In genomic region chr5:117268749-117269148, GRCm38 (mm10) we compare ENCODE assay signal across 22 mouse cellular contexts. TPM values are rescaled to one million over a fixed set of nuclear protein-coding genes. Genes with fewer than 3 reads are reported as not detected.
DNase-seq lines count a peak whose midpoint lies in the region; ATAC-seq and TF ChIP-seq lines count a peak whose summit lies in the region.
"Had no signal": no experiment of that assay in that cellular context is flagged by ENCODE, and none has a peak within 500 bp of the region (broad histone marks: within the 10 kb centered on the region; RNA-seq: fewer than 3 reads in every experiment).

No protein-coding gene starts in this region.

- no peak for TF ChIP-seq POLR2A in cerebellum, adult 2 months (IDR thresholded peaks at IDR 0.05; ENCODE audit: borderline replicate concordance, insufficient read depth, low read length)

- WGBS in cerebellum, adult 2 months: 30% methylated on average over 5 of the region's 5 CpGs
- 45% methylated on average over 5 of the region's 5 CpGs for WGBS in hindbrain, postnatal 0 days
- 45% methylated on average over 5 of the region's 5 CpGs for WGBS in hindbrain, embryonic 12.5 days

- ATAC-seq in hindbrain, postnatal 0 days: no peak
- no peak for ATAC-seq in hindbrain, embryonic 12.5 days (ENCODE audit: low FRiP score)
- ATAC-seq: forebrain, embryonic 14.5 days; Patski had no signal

- no peak overlapping the region for H3K4me2 ChIP-seq in hindbrain, postnatal 0 days (ENCODE audit: low read depth, low read length)
- H3K4me2 ChIP-seq in hindbrain, embryonic 12.5 days (replicated peaks): no peak overlapping the region
- H3K4me2 ChIP-seq: embryonic facial prominence, embryonic 15.5 days; heart, embryonic 13.5 days; hindbrain, embryonic 13.5 days had no signal

- H3K4me3 ChIP-seq in cerebellum, adult 2 months (replicated peaks; ENCODE audit: insufficient read depth, low read depth, low read length): no peak overlapping the region
- H3K4me3 ChIP-seq in hindbrain, postnatal 0 days (ENCODE audit: low read length): no peak overlapping the region
- H3K4me3 ChIP-seq in hindbrain, embryonic 12.5 days: no peak overlapping the region
- H3K4me3 ChIP-seq: embryonic facial prominence, embryonic 15.5 days; erythroblast, embryonic 14.5 days; forebrain, embryonic 10.5 days; gastrocnemius, adult 2 months; heart, embryonic 13.5 days; hindbrain, embryonic 13.5 days had no signal

- no peak overlapping the region for H3K27ac ChIP-seq in cerebellum, adult 2 months (ENCODE audit: insufficient read depth, low read length)
- H3K27ac ChIP-seq in hindbrain, postnatal 0 days: no peak overlapping the region
- H3K27ac ChIP-seq in hindbrain, embryonic 12.5 days: no peak overlapping the region
- H3K27ac ChIP-seq: embryonic facial prominence, embryonic 15.5 days; forebrain, embryonic 10.5 days; gastrocnemius, adult 2 months; heart, embryonic 13.5 days; hindbrain, embryonic 13.5 days had no signal

- H3K4me1 ChIP-seq in cerebellum, adult 2 months (ENCODE audit: control insufficient read depth, insufficient read depth, low read length): peaks cover 30% of the 10 kb centered on the region
- no peaks in the 10 kb centered on the region for H3K4me1 ChIP-seq in hindbrain, postnatal 0 days (ENCODE audit: insufficient read depth, low read length)
- no peaks in the 10 kb centered on the region for H3K4me1 ChIP-seq in hindbrain, embryonic 12.5 days
- H3K4me1 ChIP-seq: embryonic facial prominence, embryonic 15.5 days; heart, embryonic 13.5 days; hindbrain, embryonic 13.5 days had no signal

- TF ChIP-seq CTCF in cerebellum, adult 2 months (IDR thresholded peaks at IDR 0.05; ENCODE audit: borderline replicate concordance, insufficient read depth, low read depth, low read length): no peak
- 0 out of 2 replicates have a peak, but pooled peaks have one; percentile 4 for TF ChIP-seq CTCF in hindbrain, postnatal 0 days (IDR thresholded peaks at IDR 0.05; ENCODE audit: low read depth)

- no peaks in the 10 kb centered on the region for H3K27me3 ChIP-seq in cerebellum, adult 2 months (ENCODE audit: control insufficient read depth, insufficient read depth, low read length)
- H3K27me3 ChIP-seq in hindbrain, postnatal 0 days (ENCODE audit: insufficient read depth, low read length): no peaks in the 10 kb centered on the region
- no peaks in the 10 kb centered on the region for H3K27me3 ChIP-seq in hindbrain, embryonic 12.5 days
- H3K27me3 ChIP-seq: CH12.LX; embryonic facial prominence, embryonic 15.5 days; heart, embryonic 13.5 days; hindbrain, embryonic 13.5 days; Patski had no signal

- no peak overlapping the region for H3K9ac ChIP-seq in hindbrain, postnatal 0 days (replicated peaks; ENCODE audit: low read length)
- no peak overlapping the region for H3K9ac ChIP-seq in hindbrain, embryonic 12.5 days
- H3K9ac ChIP-seq: embryonic facial prominence, embryonic 15.5 days; heart, embryonic 13.5 days; hindbrain, embryonic 13.5 days had no signal

- H3K36me3 ChIP-seq in hindbrain, postnatal 0 days (ENCODE audit: insufficient read depth, low read length): peaks cover 26% of the 10 kb centered on the region
- H3K36me3 ChIP-seq in hindbrain, embryonic 12.5 days: peaks cover 38% of the 10 kb centered on the region

- no peaks in the 10 kb centered on the region for H3K9me3 ChIP-seq in hindbrain, postnatal 0 days (ENCODE audit: low read length)
- no peaks in the 10 kb centered on the region for H3K9me3 ChIP-seq in hindbrain, embryonic 12.5 days (replicated peaks)
- H3K9me3 ChIP-seq: embryonic facial prominence, embryonic 15.5 days had no signal

- DNase-seq in cerebellum, adult 2 months: peak; percentile 52 to 57
- no peak for DNase-seq in cerebellum, postnatal 4 days (ENCODE audit: low spot score in 2 of 2)
- DNase-seq in hindbrain, postnatal 0 days (ENCODE audit: low spot score): no peak
- peak; percentile 45 for DNase-seq in ZHBTc4 (ENCODE audit: low read depth, low spot score)
- peak; percentile 55 to 74 for DNase-seq in cerebellum, postnatal 14 days
- no peak for DNase-seq in kidney, adult 9 months
- DNase-seq: adrenal gland, adult 8-10 months; adrenal gland, postnatal 36 days; embryo, embryonic 11 days; gastrocnemius, adult 2 months; gastrocnemius, postnatal 25 days; heart, postnatal 36 days; kidney, adult 2 months had no signal

RNA-seq across cellular contexts. Expression of gene Pebp1, which starts 18.7 kb away (rescaled TPM):
- 792 and 833 TPM in 2 replicates for polyA plus RNA-seq in cerebellum, adult 2 months (2012; rRNA removed)
- total RNA-seq in hindbrain, postnatal 0 days (2014; rRNA removed): 1,096 and 1,413 TPM in 2 replicates
- 1,008 and 1,032 TPM in 2 replicates for polyA plus RNA-seq in hindbrain, postnatal 0 days (2015; fragmentation: Nextera tagmentation; extraction: Ambion mirVana)
- polyA plus RNA-seq in hindbrain, embryonic 12.5 days (2016; fragmentation: Nextera tagmentation; extraction: Ambion mirVana): 793 and 794 TPM in 2 replicates

RNA-seq across cellular contexts. Expression of gene Vsig10, which starts 50.1 kb away (rescaled TPM):
- polyA plus RNA-seq in cerebellum, adult 2 months (2012; rRNA removed): 3.7 and 3.9 TPM in 2 replicates
- total RNA-seq in hindbrain, postnatal 0 days (2014; rRNA removed): 3.3 and 4.6 TPM in 2 replicates
- polyA plus RNA-seq in hindbrain, postnatal 0 days (2015; fragmentation: Nextera tagmentation; extraction: Ambion mirVana): 3.4 and 4.7 TPM in 2 replicates
- polyA plus RNA-seq in hindbrain, embryonic 12.5 days (2016; fragmentation: Nextera tagmentation; extraction: Ambion mirVana): 3.7 and 4.1 TPM in 2 replicates
- polyA plus RNA-seq: erythroblast, embryonic 14.5 days had no signal

Comparison
In these comparisons a context has a peak if more than half of its experiments do, and no peak if none do; other contexts are left out.
1. DNase-seq: peak in cerebellum, adult 2 months (2 of 2), ZHBTc4 (single experiment) and cerebellum, postnatal 14 days (2 of 2); none in cerebellum, postnatal 4 days (0 of 2), hindbrain, postnatal 0 days (single experiment) and kidney, adult 9 months (single experiment).